Mouse (Mus musculus) embryo, embryonic 11.5 days (tissue): Measurements from ENCODE around the gene Map1a.

Source experiments
- DNase-seq: peaks from one replicate; pipeline ENCODE4 v3.0.0-alpha.2; 2012; ENCODE audit warnings: low read depth, low spot score

Map1a gene

GRCm38 (mm10) chr2:121308997-121309416 lies 19.6 kb downstream of the Map1a start:
- DNase-seq = no peak

DNA sequence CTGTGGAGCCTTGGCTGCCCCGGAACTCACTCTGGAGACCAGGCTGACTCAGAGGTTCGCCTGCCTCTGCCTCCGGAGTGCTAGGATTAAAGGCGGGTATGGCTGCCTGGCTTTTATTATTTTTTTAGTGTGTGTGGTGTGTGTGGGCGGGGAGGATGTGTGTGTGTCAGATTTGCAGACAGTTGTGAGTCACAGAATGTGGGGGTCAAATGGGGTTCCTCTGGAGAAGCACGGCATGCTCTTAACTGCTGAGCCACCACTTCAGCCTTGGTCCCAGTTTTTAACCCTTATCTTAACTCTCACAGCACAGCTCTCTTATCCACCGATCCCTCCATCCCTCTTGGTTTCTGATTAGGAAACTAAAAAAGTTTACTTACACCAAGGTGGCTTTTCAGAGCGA lies 26.9 kb downstream of the Map1a start:
- DNase-seq = no peak

DNA sequence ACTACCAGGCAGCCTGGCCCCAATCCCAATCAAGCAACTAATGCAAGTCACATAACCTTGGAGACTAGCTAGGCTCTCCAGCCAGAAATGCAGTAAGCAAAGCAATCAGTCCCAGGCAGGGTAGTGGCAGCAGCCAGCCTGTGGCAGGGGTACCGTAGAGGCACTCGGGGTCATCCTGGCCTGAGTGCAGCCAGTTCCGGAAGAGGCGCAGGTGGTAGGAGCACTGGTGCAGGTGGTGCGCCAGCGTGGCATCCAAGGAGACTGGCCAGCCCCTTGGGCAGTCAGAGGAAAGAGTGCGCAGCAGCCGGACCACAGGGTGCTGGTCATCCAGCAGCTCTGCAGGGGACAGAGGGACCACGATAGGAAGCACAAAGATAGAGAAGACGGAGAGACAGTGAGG lies 33.6 kb downstream of the Map1a start:
- no peak for DNase-seq

DNA sequence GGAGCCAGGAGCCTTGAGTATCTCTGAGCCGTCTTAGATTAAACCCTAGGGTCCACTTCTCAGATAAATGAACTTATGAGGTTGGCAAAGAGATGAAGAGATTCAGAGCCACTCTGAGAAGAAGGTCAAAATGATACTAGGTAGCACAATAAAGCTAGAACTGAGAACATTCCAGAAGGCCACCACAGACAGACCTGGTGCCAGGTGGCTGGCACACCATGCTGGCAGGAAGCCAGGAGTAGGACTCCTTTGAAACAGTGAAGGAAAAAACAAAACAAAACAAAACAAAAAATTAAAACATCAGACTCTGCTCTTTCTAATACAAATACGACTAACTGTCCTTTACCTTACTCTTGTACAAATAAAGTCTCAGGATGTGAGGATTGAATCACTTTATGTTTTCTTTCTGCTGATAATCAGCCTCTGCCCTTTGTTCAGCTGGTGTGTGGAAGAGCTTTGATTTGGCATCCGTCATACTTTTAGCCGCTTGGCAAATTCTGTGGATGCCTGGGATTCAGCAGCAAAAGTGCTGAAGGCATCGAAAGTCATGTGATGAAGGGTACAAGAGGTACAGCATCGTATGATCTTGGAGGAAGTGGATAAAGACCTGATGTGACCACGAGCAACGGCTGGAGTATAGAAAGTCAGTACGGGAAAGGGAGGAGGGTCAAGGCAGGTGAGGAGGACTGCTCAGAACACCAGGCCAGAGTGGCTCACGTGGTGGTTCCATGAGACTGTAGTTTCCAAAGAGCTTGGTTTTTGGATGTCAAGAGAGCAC lies 34.5 kb downstream of the Map1a start:
- DNase-seq = no peak

DNA sequence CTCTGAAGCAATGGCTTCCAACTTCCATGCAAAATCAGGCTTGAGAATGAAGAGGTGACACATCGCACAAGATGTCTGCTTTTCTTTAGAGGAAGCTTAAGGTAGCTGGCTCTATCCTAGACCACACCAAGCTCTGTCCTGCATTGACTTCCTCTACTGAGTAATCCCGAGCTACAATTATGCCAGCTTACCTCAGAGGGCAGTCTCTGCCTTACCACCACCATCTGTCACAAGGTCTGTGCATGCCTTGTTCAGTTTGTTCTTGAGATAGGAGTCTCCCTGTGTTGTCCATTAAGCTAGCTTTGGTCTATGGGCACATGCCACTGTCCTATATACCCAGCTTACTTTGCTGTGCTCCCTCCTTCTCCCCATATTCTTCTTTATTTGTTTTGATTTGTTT lies 40.1 kb downstream of the Map1a start:
- DNase-seq = no peak

- DNase-seq = no peak
These were observed 49.7 kb downstream of the Map1a start for GRCm38 (mm10) chr2:121339057-121339456.

- DNase-seq = no peak
These were observed 63.8 kb downstream of the Map1a start for GRCm38 (mm10) chr2:121353156-121353555.

GRCm38 (mm10) chr2:121354378-121354777 lies 65.0 kb downstream of the Map1a start:
- DNase-seq = no peak

- DNase-seq = peak; percentile 94
These were observed 65.6 kb downstream of the Map1a start, which contains the start of gene Ppip5k1 for GRCm38 (mm10) chr2:121354820-121355592. Ppip5k1 (minus strand) TSS chr2:121355396.

DNA sequence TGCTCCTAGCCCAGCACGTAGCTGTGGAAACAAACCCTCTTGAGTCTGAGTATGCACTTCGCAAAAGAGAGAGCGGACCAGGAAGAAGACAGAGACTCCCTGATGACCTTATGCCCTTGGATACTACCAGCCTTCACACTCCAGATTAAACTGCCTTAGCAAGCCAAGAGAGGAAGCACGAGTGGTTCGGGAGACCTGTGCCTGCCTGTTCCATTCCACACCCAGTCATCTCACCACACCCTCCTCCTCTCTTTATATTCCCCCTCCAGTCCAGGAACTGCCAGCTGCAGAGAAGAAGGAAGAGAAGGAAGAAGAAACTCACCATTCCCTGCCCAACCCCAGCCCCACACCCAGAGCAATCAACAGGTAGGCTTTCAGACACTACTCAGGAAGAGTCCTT lies 68.1 kb downstream of the Map1a start, which contains the start of gene Ckmt1:
Gene Ckmt1, plus strand, starts transcription at position 221 of the 400 bp plus-strand sequence.
- DNase-seq = no peak

DNA sequence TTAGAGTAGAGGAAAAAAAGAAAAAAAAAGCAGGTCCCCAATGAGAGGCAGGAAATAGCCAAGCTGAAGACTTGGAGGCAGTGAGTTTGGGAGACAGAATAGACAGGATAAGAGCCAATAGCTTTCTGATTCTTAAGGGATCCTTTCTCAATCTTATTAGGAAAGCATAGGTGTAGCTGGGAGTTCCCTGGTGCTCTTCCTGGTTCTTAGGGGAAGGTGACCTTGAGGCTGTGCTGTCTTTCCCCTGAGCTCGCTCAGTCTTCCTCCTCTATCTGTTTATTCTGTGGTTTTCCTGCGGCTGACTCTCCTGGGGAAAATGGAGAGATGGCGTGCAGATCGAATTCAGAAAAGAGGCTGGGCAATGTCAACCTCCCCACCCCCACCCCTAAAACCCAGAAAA lies 68.6 kb downstream of the Map1a start:
- no peak for DNase-seq

- DNase-seq = peak; percentile 34
These were observed 69.0 kb downstream of the Map1a start for GRCm38 (mm10) chr2:121358381-121358780.

DNA sequence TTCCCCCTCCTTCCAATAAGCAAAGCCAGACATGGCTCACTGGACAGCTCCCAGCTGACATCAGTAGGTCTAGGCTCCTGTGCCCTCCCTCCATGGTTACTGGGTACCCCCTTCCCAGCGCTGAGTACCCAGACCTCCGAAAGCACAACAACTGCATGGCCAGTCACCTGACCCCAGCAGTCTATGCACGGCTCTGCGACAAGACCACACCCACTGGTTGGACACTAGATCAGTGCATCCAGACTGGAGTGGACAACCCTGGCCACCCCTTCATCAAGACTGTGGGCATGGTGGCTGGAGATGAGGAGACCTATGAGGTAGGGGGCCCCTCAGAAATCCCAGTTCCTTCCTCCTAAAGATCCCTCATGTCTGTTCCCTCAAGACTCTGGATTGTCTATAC lies 70.1 kb downstream of the Map1a start:
- DNase-seq = no peak
